Mouse (Mus musculus) heart, adult 11 months (tissue): ENCODE measurements around the gene Slc39a3.
A peak's percentile ranks its signal among the peaks of the same experiment; 100 is the strongest.
"Not testable (repeated sequence)": the region's sequence is repeated elsewhere in the genome, so short reads cannot be mapped to it uniquely, and the experiment has no call there.

Experiments used
- DNase-seq: peaks from one replicate; pipeline ENCODE4 v3.0.0; 2022

Gene Slc39a3

DNA sequence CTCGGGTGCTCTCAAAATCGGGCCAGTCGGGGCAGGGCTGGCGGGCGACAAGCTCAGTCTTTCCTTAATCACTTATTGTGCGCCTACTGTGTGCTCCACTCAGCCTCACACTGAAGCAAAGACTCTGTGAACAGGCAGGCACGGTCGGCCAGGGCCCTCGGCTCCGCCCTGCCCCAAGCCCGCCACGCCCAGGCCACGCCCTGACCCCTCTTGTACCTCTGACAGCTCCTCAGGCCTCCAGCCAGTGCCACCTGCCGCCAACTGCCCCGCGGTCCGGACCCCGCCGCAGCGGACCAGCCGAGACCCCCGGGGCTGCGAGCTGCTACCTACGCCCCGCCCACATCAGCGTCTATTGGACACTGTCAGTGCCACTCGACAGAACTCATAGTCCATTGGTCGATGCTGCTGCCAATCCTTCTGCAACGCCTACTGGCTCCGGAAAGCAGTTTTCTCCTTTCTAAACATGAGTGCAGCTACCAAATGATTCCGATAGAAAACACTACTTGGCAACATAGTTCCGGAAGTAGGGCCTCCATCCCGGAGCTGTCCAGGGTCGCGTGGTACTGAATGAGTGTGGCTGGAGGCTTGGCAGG, at the start of gene Slc39a3:
Slc39a3 (minus strand) TSS at position 439 of the 593 bp plus-strand sequence.
- peak; percentile 100 for DNase-seq

DNA sequence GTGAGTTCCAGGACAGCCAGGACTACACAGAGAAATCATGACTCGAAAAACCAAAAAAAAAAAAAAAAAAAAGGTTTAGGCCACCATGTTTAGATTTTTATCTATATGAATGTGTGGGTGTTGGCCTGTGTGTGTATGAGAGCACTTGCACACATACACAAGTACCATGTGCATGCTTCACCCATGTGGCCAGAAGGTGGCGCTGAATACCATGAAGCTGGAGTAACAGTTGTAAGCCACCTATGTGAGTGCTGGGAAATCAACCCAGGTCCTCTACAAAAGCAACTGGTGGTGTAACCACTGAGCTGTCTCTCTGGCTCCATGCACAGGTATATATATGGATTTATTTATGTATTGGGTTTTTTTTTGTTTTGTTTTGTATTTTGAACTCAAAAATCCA, 49.8 kb upstream of the Slc39a3 start:
- no peak for DNase-seq

DNA sequence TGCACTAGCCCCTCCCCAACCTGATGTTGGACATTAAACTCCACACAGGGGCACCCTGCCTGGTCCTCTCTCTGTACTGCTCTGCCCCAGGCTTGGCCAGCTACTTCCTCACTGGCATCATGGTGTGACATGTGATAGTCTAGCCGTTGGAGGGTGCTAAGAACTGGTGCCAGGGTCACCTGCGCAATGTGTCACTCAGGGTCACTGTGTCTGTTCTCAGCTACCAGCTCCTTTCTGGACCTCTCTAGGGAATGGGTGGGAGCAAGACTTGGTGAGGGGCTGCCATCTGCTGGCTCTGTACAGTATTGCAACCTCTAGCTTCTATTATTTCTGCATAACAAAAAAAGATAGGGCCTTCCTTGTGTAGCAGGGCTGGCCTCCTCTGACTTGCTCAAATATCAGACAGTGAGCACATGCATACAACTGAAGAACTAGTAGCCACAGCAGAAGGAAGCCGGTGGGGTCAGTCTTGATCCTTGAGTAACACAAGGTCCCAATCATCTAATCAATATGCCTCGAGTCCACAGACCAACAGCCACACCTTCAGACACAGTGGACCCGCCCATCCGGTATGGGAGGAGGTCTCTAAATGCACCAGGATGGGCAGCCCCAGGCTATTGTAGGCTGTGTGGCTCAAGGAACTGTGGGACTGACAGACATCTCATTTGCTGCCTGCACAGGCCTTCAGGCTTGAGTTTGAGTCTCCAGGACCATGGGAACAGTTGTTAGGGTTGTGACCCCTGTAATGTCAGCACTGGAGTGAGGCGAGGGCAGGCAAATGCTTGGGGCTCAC, 45.1 kb upstream of the Slc39a3 start:
- peak; percentile 95 for DNase-seq

DNA sequence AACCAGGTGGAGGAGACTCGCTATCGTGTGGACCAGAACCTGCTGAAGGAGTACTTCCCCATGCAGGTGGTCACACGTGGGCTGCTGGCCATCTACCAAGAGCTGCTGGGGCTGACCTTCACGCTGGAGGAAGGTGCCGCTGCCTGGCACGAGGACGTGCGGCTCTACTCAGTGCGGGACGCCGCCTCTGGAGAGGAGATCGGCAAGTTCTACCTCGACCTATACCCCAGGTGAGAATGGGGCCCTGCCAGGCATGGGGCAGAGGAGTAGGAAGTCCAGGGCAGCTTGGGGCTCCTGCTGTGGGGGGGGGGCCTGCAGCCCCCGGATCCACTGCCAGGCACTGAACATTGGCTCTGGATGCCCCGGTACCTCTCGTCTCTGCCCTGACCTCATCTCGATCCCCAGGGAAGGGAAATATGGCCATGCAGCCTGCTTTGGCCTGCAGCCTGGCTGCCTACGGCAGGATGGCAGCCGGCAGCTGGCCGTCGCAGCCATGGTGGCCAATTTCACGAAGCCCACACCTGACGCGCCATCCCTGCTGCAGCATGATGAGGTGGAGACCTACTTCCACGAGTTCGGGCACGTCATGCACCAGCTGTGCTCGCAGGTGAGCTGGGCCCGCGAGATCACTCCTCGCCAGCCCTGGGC, 42.9 kb upstream of the Slc39a3 start:
- no peak for DNase-seq

DNA sequence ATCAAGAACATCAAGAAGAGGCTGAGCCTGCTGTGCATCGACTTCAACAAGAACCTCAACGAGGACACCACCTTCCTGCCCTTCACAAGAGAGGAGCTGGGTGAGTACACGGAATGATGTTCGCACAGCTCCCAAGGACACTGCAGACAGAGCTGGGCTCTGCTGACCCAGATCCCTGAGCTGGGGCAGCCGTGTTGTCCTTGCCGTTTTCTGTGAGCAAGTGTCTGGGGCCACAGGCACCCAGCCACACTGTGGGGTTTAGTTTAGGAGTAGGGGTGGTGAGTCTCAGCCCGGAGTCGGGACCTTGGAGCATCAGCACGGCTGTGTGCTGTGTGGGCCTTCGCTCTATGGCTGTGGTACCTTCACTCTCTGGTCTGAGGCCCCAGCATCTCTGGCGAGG, 40.7 kb upstream of the Slc39a3 start:
- no peak for DNase-seq

DNA sequence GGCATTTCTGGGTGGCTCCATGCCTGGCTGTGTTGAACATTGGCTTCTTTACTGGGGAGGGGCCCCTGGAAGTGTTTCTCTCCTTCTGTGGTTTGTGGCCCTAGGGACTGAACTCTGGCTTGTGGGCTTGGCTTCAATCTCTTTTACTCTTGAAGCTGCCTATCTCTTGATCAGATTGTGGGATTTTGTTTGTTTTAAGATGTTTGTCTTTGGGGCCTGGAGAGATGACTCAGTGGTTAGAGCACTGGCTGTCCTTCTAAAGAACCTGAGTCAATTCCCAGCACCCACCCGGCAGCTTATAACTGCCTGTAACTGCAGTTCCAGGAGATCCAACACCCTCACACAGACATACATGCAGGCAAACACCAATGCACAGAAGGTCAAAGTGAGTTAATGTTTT, 39.1 kb upstream of the Slc39a3 start:
- DNase-seq = no peak

DNA sequence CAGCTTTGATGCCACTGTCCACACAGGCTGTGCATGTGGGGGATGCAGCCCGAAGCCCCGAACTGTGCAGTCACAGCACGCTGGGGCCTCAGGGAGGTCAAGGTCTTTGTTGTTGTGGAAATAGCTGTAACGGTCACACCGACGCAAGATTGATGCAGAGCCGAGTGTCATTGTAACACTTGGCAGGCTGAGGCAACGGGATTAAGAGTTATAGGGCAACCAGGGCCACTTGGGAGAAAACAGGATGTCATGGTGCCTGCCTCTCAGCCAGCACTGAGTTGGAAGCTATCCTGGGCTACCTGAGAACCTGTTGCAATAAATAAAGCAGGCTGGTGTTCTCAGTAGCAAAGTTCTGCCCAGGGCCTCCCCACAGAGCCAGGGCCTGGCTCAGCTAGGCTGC, 38.5 kb upstream of the Slc39a3 start:
- no peak for DNase-seq

DNA sequence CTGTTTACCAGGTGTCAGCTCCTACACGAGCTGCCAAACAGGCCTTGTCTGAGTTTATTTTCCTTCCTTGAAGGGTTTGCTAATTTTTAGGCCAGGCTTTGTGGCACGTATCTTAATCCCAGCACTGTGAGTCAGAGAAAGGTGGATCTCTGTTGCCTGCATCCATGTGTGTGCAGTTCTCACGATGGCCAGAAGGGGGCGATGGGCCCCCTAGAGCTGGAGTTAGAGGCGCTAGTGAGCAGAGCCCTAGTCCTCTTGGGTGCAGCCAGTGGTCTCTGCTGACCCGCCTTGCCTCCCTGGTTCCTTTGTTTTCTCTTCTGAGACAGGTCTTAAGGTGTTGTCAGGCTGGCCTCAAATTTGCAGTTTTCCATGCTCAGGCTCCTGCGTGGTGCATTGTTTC, 36.2 kb upstream of the Slc39a3 start:
- no peak for DNase-seq

DNA sequence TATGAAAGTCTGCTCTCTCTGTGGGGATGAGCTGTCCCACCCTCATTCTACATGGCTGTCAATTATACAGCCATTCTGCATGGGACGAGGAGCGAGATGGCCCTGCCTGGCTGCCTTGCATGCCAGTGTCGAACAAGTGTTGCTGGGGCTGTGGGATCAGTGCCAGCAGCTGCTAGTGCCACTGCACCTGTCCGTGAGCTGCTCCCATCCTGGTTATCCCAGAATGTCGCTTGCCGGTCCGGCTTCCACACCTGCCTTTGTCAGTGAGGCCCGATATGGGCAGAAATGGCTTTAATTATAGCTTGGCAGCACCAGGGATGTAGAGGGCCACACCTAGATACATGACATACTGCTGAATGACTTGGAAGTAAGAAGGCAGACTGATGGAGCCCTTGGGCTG, 35.1 kb upstream of the Slc39a3 start:
- DNase-seq = no peak

DNA sequence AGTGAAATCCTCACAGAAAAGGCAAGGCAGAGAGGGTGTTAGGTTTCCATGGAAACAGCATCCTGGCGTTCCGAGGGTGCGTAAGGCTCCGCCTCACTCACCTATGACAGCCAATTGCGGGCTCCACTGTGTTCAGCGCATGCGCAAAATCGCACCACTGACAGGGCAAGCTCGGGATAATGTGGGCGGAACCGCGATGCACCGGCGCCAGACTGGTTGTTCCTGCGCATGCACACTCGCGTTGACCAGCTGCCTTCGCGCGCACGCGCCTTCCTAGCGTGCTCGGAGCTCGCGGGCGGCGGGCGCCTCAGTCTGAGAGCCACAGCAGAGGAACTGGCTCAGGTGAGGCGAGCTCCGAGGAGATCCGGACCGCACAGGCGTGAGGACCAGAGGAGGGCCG, 32.6 kb upstream of the Slc39a3 start, which contains the start of gene Thop1:
Thop1 (plus strand) TSS at position 200 of the 400 bp plus-strand sequence.
- DNase-seq = peak; percentile 100

DNA sequence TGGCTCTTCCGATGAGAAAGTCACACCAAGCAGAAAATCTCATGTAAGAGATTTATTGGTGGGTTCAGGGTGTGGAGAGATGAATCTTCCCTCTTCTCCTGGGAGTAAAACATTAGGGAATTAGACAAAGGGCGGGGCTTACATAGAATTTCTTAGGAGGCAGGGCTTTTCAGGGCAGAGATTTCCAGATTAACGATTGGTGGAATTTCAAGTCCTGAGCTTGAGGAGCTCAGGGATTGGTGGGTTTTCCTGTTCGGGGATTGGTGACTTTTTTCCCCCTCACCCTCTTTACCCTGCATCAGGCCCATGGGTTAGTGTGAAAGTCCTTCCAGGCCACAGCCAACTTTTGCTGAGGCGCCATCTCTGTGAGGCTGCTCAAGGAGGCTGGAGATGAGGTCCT, 31.5 kb upstream of the Slc39a3 start:
- DNase-seq = no peak

DNA sequence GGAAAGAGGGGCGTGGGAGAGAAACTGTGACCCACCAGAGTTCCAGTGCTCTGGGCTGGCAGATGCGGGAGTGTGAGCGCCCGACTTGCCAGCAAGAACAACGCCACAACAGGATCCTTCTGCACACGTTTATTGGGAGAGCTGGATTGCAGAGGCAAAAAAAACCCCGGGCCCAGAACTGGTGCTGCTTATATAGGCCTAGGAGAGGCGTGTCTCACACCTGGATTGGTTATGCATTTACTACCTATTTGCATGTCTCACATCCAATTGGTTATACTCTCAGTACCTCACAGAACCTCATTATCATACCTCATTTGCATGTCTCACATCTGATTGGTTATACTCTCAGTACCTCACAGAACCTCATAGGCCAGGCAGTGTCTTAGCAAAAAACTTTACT, 27.3 kb upstream of the Slc39a3 start:
- DNase-seq = not testable (repeated sequence)

DNA sequence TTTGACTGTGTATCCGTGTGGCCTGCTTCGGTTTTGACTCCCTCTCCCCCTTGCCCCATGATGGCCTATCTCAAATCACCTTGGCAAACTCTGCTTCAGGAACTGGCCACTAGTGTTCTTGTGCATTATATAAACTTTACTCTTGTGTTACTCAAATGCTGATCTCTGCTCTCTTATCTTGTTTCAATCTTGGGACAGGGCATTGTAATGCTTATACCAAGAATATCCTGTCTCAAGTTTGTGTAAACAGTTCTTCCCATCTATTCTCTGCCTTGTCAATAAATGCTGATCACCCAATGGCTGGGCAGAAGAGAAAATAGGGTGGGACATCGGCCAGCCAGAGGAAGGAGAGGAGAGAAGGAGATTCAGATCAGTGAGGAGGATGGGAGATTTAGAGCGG, 25.5 kb upstream of the Slc39a3 start:
- no peak for DNase-seq

DNA sequence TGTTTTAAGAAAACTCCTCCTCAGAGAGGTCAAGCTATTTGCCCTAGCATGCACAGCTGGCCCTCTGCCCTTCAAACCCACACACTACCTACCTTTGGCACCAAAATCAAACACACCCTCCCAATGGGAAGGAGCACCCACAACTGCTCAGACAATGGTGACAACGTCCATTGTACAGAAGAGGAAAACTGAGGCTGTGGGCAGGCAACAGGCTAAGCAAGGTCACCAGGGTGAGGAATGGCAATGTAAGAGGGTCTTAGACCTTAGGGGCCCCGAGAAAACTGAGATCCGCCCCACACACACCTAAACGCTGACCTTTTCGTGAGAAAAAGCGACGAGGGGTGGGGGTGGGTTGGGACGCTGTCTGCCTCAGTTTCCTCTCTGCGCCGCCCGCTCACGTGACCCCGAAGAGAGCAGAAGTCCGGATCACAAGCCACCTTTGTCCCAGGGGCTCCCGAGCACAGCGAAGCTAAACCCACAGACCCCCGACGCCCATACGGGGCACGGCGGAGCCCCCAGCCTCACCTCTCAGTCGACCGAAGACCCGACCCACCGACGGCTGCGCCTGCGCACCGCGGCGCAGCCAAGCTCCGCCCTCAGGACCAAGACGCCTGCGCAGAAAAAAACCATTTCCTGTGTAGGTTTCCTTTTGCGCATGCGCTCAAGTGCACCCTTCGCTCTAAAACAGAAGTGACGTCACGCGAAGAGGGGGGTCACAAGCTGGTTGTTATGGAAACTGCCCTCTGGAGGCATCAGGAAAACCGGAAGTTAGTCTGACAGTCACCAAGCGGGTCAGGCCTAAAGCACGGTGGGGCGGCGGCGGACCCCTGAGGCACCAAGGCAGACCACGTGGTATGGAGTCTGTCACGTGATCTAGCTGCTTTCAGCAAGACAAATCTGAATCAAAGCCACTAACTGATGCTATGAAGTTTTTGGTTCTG, 22.6 kb upstream of the Slc39a3 start, which contains the start of gene Sgta:
Sgta (minus strand) TSS at position 579 of the 941 bp plus-strand sequence.
- DNase-seq = peak; percentile 100

DNA sequence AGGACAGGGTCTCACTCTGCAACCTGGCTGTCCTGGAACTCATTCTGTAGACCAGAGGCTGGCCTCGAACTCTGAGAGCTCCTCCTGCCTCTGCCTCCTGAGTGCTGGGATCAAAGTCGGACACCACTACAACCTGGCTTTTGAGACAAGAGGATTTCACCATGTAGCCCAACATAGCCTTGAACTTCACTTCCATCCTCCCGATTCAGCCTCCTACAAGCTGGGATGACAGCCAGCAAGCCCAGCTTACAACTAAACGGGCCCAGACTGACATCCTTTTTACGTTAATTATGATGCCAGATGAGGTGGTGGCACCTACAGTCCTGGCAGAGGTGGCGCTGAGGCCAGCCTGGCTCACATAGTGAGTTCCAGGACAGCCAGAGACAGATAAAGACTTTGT, 21.7 kb upstream of the Slc39a3 start:
- no peak for DNase-seq

DNA sequence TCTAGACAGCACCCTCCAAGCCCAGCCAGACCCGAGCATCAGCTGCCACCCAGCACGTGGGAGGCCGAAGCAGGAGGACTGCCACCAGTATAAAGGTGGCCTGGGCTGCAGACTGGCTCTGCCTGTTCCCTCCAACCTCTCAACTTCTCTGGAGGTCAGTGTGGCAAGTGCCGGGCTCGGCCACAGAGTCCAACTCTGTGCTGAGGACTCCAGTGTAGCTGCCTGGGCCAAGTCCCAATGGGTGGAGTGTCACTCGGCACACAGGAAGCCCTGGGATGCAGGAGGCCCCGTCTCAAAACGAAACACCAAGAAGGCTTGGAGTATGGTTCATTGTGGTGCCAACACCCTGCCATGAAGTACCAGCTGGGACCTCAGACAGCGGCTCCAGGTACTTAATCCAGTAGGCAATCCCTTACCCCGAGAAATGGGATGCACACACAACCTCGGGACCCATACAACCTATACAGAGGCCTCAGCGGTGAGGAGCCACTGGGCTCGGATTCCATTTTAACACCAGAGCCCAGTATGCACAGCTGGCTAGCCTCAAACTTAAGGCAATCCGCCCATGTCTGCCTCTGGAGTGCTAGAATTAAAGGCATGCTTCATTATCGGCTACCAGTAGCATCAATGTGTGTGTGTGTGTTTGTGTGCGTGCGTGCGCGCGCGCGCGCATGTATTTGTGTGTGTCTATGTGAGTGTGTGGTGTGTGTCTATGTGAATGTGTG, 20.3 kb upstream of the Slc39a3 start:
- peak; percentile 93 for DNase-seq

DNA sequence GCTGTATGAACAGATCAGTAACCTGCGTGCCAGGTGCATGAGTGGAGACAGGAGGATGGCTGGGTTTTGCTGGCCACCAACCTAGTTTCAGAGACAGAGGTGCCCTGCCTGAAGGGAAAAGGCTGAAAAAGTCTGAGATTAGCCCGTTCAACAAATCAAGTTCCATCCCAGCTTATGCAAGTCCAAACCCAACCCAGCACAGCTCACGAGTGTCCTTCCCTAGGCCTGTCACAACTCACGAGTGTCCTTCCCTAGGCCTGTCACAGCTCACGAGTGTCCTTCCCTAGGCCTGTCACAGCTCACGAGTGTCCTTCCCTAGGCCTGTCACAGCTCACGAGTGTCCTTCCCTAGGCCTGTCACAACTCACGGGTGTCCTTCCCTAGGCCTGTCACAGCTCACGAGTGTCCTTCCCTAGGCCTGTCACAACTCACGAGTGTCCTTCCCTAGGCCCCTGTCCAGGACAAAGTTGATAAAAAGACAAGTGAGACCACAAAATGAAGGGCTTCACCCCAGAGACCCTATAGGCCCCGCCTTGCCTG, 18.6 kb upstream of the Slc39a3 start:
- DNase-seq = not testable (repeated sequence)

DNA sequence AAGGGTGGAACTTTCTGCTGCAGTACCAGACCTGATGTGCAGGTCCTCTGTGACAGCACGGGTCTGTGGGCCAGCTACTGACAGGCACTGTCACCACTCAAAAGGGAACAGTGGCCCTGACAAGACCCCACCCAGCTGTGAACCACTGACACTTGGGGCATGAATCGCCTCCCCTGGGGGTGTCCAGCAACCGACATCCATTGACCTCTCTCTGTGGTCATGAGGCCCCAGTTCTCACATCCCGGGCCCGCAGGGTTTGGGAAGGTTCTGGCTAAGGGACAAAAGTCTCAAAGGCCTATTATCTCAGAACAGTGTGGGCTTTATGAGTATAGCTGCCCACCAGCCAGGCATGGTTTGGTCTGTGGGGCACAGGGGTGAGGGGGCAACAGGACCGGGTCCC, 17.9 kb upstream of the Slc39a3 start:
- no peak for DNase-seq

DNA sequence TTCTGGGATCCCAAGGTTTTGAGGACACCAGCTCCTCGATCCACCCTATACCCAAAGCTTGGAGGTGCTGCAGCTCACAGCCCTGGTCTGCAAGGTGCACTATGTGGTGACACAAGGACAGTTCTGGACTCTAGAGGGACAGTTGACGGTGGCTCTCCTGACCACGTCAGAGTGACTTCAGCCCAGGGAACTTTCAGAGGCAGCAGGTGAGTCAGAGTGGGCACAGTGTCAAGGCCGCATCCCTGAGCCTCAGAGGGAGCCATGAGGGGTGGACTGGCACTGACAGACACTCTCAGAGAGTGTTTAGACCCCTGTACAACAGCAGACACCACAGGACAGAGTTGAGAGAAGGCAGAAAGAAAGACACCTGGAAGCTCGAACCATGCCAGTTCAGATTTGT, 15.4 kb upstream of the Slc39a3 start:
- no peak for DNase-seq

DNA sequence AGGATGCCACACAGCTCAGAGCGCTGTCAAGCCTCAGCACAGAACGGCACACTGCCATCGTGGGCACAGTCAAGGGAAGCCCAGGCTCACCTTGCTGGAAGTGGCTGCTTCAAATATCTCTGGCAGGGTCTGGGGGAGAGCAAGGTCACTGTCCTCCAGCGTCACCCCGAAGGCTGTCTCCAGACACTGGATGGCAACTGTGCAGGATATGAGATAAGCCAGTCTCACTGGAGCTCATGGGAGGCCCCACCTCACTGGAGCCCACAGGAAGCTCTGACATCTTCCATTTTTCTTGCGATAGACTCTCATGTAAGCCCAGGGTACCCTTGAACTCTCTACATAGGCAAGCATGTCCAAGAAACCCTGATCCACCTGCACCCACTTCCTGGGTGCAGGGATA, 13.9 kb upstream of the Slc39a3 start:
- no peak for DNase-seq

DNA sequence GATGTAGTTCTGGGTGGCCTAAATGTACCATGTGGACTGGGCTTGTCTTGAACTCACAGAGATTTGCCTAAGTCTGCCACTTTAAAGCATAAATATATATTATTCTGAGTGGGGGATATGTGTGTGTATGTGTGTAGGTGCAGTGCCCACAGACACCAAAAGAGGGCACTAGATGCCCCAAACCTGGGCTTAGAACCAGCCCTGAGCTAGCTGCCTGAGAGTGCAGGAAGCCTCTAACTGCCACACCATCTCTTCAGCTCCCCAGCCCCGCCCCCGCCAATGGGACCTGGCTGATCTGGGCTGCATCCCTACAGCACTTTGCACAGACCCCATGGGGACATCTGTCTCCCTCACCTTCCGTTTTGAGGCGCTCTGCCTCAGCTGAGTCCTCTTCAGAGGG, 13.4 kb upstream of the Slc39a3 start:
- DNase-seq = no peak

DNA sequence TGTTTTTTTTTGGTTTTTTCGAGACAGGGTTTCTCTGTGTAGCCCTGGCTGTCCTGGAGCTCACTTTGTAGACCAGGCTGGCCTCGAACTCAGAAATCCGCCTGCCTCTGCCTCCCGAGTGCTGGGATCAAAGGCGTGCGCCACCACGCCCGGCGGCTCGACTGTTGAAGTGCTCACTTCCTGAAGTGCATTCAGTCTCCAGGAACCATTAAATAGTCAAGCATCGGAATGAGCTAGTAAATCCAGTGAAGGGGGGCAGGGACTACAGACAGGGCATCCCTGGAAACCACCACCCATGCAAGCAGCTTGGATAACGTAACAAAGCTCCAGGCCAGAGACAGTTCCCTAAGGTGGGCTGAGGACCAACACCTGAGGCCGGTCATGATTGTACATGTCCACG, 8.0 kb upstream of the Slc39a3 start:
- not testable (repeated sequence) for DNase-seq
